Mouse (Mus musculus): ENCODE results near the gene Sptb. TPM values are rescaled to one million over a fixed set of nuclear protein-coding genes. Genes with fewer than 3 reads are reported as not detected.

Gene Sptb
- polyA plus RNA-seq, 1 experiment from 2014 or later: 1.4 TPM

DNA sequence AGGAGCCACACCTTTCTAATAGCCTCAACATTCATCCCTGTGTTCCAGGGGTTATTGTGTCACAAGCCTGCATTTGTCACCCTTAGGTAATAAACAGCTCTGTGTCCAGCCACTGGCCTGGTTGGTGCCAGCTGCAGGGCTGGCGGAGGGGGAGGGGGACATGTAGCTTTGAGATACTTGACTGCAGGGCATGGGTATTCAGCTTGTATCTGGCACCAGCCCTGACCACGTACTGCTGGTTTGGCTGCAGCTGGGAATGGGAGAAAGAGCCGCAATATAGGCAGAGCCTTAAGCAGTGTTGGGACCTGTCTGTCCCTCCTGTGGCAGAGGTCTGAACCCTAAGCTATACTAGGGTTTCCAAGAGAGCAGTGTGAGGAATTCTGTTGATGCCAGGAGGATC, 128.2 kb downstream of the Sptb start:
- H3K27ac ChIP-seq: 0 out of 2 replicates have a peak overlapping the region, but pooled peaks have one; percentile 59
- no peak overlapping the region for H3K9ac ChIP-seq
- ATAC-seq (ENCODE audit: insufficient number of reproducible peaks, low FRiP score, low TSS enrichment, low read depth): no peak
- H3K27me3 ChIP-seq: no peaks in the 10 kb centered on the region
- H3K4me1 ChIP-seq: peaks cover 10% of the 10 kb centered on the region
- no peak overlapping the region for H3K4me2 ChIP-seq
- H3K36me3 ChIP-seq: peaks cover 22% of the 10 kb centered on the region
- no peaks in the 10 kb centered on the region for H3K9me3 ChIP-seq
- H3K4me3 ChIP-seq: no peak overlapping the region
- WGBS: 59% methylated on average over 3 of the region's 3 CpGs

DNA sequence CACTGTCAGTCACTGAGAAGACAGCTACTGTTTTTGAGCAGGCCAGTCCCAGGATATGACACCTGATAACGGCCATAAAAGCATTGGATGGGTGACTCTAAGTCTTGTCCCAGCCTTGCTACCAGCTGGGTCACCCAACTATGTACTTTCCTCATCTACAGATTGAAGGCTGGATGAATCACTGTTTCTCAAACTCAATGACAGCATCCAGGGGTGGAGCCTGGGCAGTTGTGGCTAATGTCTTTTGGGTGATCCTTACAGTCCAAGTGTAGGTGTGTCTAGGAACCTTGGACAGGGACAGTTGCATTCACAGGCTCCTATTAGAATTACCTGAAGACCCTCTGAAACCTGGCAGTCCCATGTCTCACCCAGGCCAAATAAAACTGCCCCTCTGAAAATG, 130.5 kb downstream of the Sptb start:
- Histone ChIP-seq H3K4me3 (no peak overlapping the region), H3K36me3 (peaks cover 45% of the 10 kb centered on the region), H3K4me1 (peaks cover 10% of the 10 kb centered on the region), H3K4me2 (no peak overlapping the region), H3K27ac (no peak overlapping the region), H3K9ac (no peak overlapping the region), H3K9me3 (no peaks in the 10 kb centered on the region), H3K27me3 (no peaks in the 10 kb centered on the region)
- ATAC-seq (ENCODE audit: insufficient number of reproducible peaks, low FRiP score, low TSS enrichment, low read depth): no peak
- 72% methylated on average over 1 of the region's 1 CpGs for WGBS

DNA sequence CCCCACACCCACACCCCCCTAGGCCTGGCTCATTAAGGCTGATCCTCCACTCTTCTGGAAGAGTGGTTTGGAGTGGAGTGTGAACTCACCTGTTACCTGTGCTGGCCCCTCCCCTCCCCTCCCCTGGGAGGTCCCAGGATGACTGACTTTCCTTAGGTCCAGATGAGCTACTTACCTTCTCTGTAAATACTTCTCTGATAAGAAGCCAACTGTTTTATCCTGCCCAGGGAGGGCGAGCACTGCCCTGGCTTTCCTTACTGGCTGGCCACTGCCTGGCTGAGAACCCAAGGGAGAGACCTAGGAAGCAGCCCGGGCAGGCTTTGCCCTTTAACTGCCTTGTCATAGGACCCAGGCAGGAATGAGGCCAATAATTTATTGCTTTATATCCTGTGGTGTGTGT, 131.9 kb downstream of the Sptb start:
- H3K4me3 ChIP-seq: no peak overlapping the region
- no peak for ATAC-seq (ENCODE audit: insufficient number of reproducible peaks, low FRiP score, low TSS enrichment, low read depth)
- peaks cover 10% of the 10 kb centered on the region for H3K4me1 ChIP-seq
- 67% methylated on average over 2 of the region's 2 CpGs for WGBS
- peaks cover 55% of the 10 kb centered on the region for H3K36me3 ChIP-seq
- no peak overlapping the region for H3K27ac ChIP-seq
- H3K9ac ChIP-seq: no peak overlapping the region
- no peaks in the 10 kb centered on the region for H3K9me3 ChIP-seq
- H3K4me2 ChIP-seq: no peak overlapping the region
- H3K27me3 ChIP-seq: no peaks in the 10 kb centered on the region

DNA sequence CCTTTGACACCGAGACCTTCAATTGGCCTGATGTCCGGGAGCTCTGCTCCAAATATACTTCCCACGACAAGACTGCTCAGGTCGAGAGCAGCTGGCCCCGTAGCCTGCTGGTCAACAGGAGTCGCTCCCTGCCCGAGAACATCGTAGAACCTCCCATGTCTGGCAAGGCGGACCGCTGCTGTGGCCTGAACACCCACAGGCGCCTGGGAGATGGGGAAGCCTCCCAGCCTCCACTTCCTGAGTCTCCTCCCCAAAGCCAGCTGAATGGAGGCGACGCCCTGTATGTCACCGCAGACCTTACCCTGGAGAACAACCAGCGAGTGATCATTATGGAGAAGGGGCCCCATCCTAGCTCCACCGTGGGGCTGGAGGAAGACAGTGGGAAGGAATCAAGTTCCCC, 132.5 kb downstream of the Sptb start:
- no peak for ATAC-seq (ENCODE audit: insufficient number of reproducible peaks, low FRiP score, low TSS enrichment, low read depth)
- Histone ChIP-seq H3K36me3 (peaks cover 61% of the 10 kb centered on the region), H3K27me3 (no peaks in the 10 kb centered on the region), H3K27ac (no peak overlapping the region), H3K9me3 (no peaks in the 10 kb centered on the region), H3K4me1 (peaks cover 4% of the 10 kb centered on the region), H3K4me3 (no peak overlapping the region), H3K9ac (no peak overlapping the region), H3K4me2 (no peak overlapping the region)
- 89% methylated on average over 16 of the region's 16 CpGs for WGBS

DNA sequence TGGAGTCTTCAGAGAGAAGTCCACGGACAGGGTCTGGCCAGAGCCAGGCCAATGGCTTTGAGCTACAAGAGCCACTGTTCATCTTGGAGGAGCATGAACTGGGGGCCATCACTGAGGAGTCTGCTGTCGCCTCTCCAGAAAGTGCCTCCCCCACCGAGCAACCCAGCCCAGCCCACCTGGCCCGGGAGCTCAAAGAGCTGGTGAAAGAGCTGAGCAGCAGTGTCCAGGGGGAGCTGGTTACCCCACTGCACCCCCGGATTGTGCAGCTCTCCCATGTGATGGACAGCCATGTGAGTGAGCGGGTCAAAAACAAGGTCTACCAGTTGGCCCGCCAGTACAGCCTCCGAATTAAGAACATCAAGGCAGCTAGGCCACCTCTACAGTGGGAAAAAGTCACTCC, 133.5 kb downstream of the Sptb start:
- no peaks in the 10 kb centered on the region for H3K9me3 ChIP-seq
- no peak overlapping the region for H3K4me3 ChIP-seq
- ATAC-seq (ENCODE audit: insufficient number of reproducible peaks, low FRiP score, low TSS enrichment, low read depth): no peak
- peaks cover 69% of the 10 kb centered on the region for H3K36me3 ChIP-seq
- H3K4me1 ChIP-seq: no peaks in the 10 kb centered on the region
- H3K27ac ChIP-seq: no peak overlapping the region
- H3K27me3 ChIP-seq: no peaks in the 10 kb centered on the region
- H3K4me2 ChIP-seq: no peak overlapping the region
- H3K9ac ChIP-seq: no peak overlapping the region
- WGBS: 93% methylated on average over 8 of the region's 8 CpGs

DNA sequence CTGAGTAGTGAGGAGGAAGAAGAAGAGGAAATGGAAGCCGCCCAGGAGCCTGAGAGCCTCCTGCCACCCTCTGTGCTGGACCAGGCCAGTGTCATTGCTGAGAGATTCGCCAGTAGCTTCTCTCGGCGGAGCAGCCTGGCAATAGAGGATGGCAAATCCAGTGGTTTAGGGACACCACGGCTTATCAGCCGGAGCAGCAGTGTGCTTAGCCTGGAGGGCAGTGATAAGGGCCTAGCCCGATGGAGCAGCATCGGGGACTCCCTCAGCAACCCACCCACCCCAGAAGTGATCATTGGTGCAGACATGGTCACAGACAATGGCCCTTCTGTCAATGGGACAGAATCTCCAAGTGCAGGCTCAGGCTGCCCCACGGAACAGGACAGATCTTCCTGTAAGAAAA, 134.3 kb downstream of the Sptb start:
- Histone ChIP-seq H3K27me3 (no peaks in the 10 kb centered on the region), H3K27ac (no peak overlapping the region), H3K9me3 (no peaks in the 10 kb centered on the region), H3K4me3 (no peak overlapping the region), H3K4me2 (no peak overlapping the region), H3K4me1 (no peaks in the 10 kb centered on the region), H3K36me3 (peaks cover 70% of the 10 kb centered on the region), H3K9ac (no peak overlapping the region)
- no peak for ATAC-seq (ENCODE audit: insufficient number of reproducible peaks, low FRiP score, low TSS enrichment, low read depth)
- 95% methylated on average over 9 of the region's 9 CpGs for WGBS

DNA sequence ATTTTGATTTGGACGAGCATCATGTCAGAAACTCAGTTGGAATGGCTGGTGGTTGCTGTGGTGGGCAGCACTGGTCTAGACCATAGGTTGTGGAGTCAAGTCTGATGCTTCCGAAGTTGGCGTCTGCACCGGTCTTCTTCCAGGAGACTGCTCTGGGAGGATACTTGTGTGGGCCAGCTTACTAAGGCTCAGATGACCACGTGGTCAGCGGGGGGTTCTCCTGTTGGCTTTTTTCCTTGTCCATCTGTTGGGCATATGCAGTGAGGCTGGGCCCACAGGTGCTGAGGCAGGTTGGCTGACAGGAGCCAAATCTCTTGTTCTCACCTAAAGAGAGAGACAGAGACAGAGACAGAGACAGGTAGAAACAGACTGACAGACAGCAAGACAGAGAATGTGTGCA, 135.5 kb downstream of the Sptb start:
- no peaks in the 10 kb centered on the region for H3K27me3 ChIP-seq
- no peak overlapping the region for H3K9ac ChIP-seq
- H3K36me3 ChIP-seq: peaks cover 68% of the 10 kb centered on the region
- peaks cover 6% of the 10 kb centered on the region; the same call in 1 of the 2 replicates for H3K4me1 ChIP-seq
- no peak overlapping the region for H3K27ac ChIP-seq
- H3K4me2 ChIP-seq: no peak overlapping the region
- 91% methylated on average over 6 of the region's 6 CpGs for WGBS
- ATAC-seq (ENCODE audit: insufficient number of reproducible peaks, low FRiP score, low TSS enrichment, low read depth): no peak
- H3K4me3 ChIP-seq: no peak overlapping the region
- no peaks in the 10 kb centered on the region for H3K9me3 ChIP-seq

DNA sequence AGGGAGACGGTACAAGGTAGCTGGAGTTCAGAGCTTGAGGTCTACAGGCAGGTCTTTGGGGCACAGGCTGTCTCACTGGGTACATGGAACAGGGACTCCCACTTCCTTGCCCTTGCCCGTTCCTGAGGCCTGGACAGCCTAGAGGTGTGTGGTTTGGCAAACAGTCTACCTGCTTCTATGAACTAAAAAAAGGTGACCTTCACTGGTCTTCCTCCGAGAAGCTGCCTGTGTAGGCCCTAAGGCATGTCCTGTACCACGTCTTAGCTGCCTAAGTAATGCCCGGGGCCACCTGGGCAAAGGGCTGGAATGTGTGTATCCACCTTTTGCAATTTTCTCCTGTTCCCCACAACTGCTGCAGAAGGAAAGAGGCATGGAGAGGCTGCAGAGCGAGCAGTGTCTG, 137.0 kb downstream of the Sptb start:
- Histone ChIP-seq H3K27ac (no peak overlapping the region), H3K4me2 (no peak overlapping the region), H3K27me3 (no peaks in the 10 kb centered on the region), H3K9me3 (no peaks in the 10 kb centered on the region), H3K4me3 (no peak overlapping the region), H3K9ac (no peak overlapping the region), H3K36me3 (peaks cover 63% of the 10 kb centered on the region), H3K4me1 (peaks cover 6% of the 10 kb centered on the region; the same call in 1 of the 2 replicates)
- ATAC-seq (ENCODE audit: insufficient number of reproducible peaks, low FRiP score, low TSS enrichment, low read depth): no peak
- WGBS: 87% methylated on average over 6 of the region's 6 CpGs

DNA sequence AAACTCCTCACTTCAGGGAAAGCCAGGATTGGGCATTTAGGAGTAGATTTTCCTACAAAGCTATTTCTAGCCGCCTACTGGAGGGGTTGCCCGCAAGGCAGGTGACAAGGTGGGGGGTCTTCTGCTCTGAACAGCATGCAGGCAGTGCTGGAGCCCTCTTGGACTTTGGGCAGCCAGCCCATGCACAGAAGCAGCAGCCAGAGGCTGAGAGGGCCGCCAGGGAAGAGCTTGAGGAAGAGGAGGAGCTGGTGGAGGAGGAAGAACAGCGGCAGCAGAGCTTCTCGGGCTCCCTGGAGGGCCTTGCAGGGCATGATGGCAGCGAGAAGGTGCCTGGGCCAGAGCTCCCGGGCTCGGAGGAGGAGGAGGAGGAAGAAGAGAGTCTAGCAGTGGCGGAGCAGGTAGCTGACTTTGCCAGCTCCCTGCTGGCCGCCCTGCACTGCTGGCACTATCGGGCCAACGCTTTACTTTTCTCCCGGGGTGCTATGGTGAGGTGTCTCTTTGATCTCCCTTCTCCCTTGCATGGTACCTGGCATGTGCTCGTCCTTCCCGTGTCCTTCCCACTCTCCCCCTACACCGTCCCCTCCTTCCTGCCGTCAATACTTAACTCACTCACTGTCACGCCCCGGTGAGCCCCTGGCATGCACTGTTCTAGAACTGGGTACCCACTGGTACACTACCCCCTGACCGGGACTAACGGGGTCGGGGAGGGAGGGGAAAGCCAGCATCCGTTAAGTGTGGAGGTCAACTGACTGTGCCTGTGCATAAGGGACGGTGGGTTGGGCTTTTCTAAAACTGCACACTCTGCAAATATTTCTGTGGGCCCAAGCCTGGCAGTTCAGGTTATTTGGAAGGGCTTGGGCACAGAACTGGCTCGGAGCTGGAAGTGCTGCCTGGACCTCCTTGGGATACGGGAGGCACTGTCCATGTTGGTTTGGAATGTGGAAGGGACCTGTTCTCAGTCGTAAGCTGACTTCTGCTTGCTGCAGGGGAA, 137.8 kb downstream of the Sptb start:
- H3K27me3 ChIP-seq: no peaks in the 10 kb centered on the region
- 80% methylated on average over 27 of the region's 27 CpGs for WGBS
- ATAC-seq (ENCODE audit: insufficient number of reproducible peaks, low FRiP score, low TSS enrichment, low read depth): no peak
- H3K4me2 ChIP-seq: no peak overlapping the region
- peaks cover 6% of the 10 kb centered on the region; the same call in 1 of the 2 replicates for H3K4me1 ChIP-seq
- no peak overlapping the region for H3K9ac ChIP-seq
- H3K9me3 ChIP-seq: no peaks in the 10 kb centered on the region
- H3K36me3 ChIP-seq: peaks cover 56% of the 10 kb centered on the region
- H3K4me3 ChIP-seq: no peak overlapping the region
- H3K27ac ChIP-seq: no peak overlapping the region

DNA sequence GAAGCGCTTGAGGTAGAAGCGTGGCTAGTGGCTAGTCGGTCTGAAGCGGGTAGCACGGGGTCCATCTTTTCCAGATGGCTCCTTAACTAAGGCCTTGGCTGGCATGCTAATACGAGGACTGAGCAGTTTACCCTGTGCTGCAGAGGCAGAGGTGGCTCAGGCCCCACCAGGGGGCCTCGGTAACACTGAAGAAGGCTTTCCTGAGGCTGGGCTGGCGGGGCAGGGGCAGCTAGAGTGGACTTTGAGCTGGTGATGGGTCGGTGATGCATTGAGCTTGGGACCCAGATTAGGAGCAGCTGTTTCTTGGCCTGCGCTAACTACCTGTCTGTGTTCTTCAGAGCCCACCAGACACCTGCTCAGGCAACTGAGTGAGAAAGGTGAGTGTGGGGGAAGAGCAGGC, 139.1 kb downstream of the Sptb start:
- no peaks in the 10 kb centered on the region for H3K9me3 ChIP-seq
- H3K4me3 ChIP-seq: no peak overlapping the region
- no peaks in the 10 kb centered on the region for H3K27me3 ChIP-seq
- peaks cover 50% of the 10 kb centered on the region for H3K36me3 ChIP-seq
- H3K27ac ChIP-seq: no peak overlapping the region
- no peak for ATAC-seq (ENCODE audit: insufficient number of reproducible peaks, low FRiP score, low TSS enrichment, low read depth)
- no peak overlapping the region for H3K4me2 ChIP-seq
- H3K9ac ChIP-seq: no peak overlapping the region
- peaks cover 9% of the 10 kb centered on the region; the same call in 1 of the 2 replicates for H3K4me1 ChIP-seq
- WGBS: 79% methylated on average over 10 of the region's 10 CpGs

DNA sequence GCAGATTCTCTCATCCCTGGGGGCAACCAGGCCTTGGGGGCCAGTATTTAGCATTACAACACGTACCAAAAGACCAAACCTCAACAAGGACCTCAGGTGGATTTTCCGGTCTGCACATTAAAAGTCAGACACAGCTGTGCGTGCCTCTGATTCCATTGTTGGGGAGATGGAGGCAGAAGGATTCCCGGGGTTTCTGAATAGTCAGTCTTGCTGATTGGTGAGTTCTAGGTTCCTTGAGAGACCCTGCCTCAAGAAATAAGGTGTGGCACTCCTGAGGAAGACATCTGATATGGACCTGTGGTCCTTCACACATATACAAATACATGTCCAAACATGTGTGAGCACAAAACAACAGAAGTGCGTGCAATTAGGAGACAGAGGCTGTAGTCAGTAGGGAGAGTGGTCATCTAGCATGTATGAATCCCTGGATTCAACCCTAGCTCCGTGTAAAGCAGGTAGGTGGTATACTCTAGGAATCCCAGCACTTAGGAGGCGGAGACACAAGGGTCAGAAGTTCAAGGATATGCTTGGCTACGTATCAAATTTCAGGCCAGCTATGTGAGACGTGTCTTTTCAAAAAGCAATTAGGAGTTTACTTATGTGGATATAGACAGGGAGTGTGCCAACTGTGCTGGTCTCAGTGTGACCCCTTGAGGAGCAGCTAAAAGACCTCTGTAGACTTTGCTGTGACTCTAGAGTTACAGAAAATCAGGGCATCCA, 140.0 kb downstream of the Sptb start:
- peaks cover 50% of the 10 kb centered on the region for H3K36me3 ChIP-seq
- H3K27me3 ChIP-seq: no peaks in the 10 kb centered on the region
- H3K9ac ChIP-seq: no peak overlapping the region
- ATAC-seq (ENCODE audit: insufficient number of reproducible peaks, low FRiP score, low TSS enrichment, low read depth): no peak
- H3K4me3 ChIP-seq: no peak overlapping the region
- H3K4me1 ChIP-seq: peaks cover 15% of the 10 kb centered on the region; the same call in 1 of the 2 replicates
- no peak overlapping the region for H3K4me2 ChIP-seq
- H3K27ac ChIP-seq: no peak overlapping the region
- H3K9me3 ChIP-seq: no peaks in the 10 kb centered on the region
- WGBS: 64% methylated on average over 9 of the region's 9 CpGs

DNA sequence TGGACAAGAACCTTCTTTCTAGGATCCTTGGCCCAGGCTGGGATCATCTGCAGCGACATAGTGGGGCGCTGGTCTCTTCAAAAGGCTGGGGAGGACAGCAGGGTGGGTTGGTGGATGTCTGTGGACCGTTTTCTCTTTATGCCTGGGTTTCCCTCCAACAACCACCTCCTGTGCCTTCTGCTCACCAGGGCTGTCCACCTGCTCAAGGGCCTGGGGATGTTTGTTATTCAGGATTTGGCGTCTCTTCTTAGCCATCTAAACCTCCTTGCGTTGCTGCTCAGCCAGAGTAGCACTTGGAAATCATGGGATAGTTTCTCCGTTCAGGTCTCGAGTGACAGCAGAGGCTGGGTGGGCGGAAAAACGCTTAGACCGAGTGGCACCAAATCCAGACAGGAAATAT, 144.1 kb downstream of the Sptb start:
- H3K4me2 ChIP-seq: no peak overlapping the region
- WGBS: 74% methylated on average over 10 of the region's 10 CpGs
- no peak overlapping the region for H3K4me3 ChIP-seq
- H3K36me3 ChIP-seq: peaks cover 52% of the 10 kb centered on the region
- peak overlapping the region; percentile 54 for H3K27ac ChIP-seq
- peaks cover 15% of the 10 kb centered on the region; the same call in 1 of the 2 replicates for H3K4me1 ChIP-seq
- H3K9ac ChIP-seq: no peak overlapping the region
- ATAC-seq (ENCODE audit: insufficient number of reproducible peaks, low FRiP score, low TSS enrichment, low read depth): no peak
- H3K27me3 ChIP-seq: no peaks in the 10 kb centered on the region
- H3K9me3 ChIP-seq: no peaks in the 10 kb centered on the region
